Mouse (Mus musculus): ENCODE measurements around the gene Mier2. TPM values are rescaled to one million over a fixed set of nuclear protein-coding genes. Genes with fewer than 3 reads are reported as not detected.

The Mier2 gene
- total RNA-seq, 2 experiments from 2014 or later: 32.5 to 34.2 TPM

DNA sequence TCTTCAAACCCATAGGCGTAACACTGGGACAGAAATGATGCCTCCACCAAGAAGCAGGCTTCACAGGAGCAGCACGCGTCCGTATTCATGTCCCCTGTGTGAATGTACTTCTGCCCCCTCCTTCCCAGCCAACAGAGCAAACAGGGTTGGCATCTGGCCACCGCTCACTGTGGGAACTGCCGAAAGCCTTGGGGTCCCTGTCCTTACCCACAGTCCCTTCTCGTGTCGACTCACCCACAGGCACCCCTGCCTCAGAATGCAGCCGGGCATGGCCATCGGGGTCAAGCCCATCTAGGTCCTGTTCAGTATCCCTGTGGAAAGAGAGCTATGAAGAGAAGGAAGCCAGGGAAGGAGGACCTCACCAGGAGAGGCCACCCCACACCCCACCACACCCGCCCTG lies 12.8 kb downstream of the Mier2 start:
- DNase-seq (ENCODE audit: low spot score in 2 of 2): no peak

DNA sequence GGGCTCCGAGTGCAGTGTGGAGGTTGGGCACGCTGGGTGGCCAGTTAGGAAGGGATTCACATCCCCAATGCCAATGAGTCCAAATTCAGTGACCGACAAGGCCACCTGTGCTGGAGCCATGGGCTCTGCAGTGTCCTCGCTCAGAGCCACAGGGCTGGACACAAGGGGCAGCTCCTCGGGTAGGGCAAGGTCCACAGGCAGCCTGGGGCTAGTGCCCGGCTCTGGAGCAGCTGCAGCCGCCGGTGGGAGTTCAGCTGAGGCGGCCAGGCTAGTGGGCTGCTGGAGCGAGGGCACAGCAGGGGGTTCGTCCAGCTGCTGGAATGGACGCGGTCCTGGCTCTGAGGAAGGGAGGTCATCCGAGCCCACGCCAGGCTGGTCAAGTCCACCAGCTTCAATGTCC lies 13.5 kb downstream of the Mier2 start:
- DNase-seq (ENCODE audit: low spot score in 2 of 2): peak in 1 of 2 experiments; percentile 19

DNA sequence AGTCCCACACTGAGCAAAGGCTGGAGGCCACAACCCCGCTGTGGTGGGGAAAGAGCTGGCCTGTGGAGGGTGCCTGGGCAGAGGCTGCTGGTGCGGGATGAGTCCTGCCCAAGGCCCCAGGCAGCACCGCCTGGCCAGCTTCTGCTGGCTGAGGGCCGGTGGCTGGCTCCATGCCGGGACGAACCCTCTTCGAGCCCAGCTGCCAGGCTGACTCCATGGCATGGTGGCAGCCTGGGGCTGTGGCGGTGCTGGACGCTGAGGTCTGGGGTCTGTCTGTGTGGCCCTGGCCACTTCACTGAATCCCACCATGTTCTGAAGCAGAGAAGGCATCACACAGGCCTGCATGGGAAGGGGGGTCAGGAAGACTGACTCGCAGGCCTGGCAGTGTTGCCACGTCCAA lies 14.3 kb downstream of the Mier2 start:
- no peak for DNase-seq (ENCODE audit: low spot score in 2 of 2)

DNA sequence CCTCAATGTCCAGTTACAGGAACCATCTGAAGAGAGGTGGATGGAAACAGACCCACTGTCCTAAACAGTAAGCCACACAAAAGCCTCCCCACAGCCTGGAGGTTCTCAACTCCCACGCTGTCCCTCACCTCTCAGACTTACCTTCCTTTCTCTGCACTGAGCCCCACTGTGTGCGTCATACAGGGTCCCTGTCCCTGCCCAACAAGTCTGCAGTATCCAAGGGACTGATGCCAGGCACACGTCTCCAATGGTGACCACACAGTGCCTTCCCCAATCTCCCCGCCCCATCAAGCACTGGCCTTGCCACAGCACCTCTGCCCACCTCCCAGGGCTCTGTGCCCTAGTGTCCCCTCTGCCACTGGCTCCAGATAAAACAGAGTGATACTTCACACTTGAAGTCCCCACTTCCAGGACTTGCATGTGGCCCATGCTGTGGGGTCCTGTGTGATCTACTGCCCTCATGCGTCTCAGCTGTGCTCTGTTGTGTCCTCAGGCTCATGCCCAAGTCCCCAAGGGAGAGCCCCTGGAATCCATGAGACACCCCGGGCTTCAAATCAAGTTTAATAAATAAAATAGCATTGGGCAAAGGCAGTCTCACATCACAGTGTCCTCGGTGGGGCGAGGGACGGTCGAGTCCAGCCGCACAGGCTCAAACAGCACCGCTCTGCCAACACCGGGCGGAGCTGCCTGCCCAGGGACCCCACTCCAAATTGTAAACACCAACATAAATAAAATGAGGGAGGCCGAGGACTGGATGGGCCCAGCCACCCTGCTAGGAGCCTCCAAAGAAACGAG lies 15.1 kb downstream of the Mier2 start:
- no peak for DNase-seq (ENCODE audit: low spot score in 2 of 2)

DNA sequence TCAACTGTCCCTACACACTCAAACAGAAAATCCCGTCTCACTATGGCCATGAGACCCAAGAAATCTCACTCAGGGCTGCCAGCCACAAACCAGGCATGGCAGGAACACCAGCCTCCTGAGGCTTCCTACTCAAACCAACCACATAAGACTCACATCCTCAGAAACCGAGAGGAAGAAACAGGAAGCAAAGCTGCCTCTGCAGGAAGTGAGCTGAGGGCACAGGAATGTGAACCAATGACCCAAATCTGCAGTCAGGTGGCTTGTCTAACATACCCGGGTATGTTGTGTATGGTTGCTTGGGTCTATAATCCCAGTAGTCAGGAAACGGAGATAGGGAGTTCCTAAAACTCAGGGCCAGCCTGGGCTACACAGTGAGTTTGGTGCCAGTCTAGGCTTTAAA lies 16.1 kb downstream of the Mier2 start:
- DNase-seq (ENCODE audit: low spot score in 2 of 2): no peak

DNA sequence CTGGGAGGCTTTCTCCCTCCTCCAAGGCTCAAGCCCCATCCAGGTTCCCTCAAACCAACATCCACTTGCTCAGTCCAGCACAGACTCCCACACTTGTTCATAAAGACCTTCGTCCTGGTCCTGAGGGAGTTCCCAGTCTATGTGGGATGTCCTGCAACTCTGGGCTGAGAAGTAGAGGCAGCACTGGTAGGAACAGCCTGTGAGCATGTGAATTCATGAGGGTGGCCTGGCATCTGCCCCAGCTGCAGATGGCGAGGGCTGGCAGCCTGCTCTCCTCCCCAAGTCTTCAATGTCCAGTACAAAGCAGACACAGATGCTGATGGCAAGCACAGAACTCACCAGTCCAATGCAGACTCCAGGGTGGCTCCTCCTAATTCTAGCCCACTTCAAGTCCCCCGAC lies 16.7 kb downstream of the Mier2 start:
- DNase-seq (ENCODE audit: low spot score in 2 of 2): no peak

DNA sequence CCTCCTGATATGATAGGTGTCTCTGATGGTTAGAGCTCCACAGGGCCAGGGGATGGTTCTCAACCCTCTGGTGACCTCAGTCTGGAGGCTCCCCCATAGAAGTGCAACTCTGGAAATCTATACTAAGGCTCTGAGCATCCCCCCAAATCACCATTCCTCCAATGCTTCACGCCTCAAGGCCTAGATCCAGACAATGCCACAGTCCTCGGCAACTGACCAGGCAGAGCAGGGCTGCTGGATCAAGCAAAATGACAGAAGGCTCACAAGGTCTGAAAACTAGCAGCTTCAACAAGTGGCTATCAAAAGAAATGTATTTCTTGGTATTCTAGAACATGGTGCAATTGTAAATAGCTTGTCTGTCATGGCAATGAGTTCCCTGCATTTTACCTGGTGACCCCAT lies 17.2 kb downstream of the Mier2 start:
- no peak for DNase-seq (ENCODE audit: low spot score in 2 of 2)

DNA sequence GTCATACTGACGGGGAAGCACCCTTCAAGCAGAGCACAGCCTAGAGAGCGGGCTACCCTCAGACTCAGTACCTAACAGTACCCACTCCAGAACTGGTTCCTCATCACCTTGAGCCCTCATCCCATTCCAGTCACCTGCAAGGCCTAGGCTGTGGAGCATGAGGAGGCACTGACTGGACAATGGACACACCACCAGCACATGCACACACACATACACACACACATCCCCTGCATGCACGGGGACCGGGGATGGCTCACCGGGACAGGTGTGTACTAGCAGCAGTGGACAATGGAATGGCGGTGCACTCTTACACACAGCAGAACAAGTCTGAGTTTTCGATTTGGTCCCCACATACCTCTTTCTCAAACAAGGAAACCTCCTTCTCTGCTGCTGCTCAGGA lies 17.7 kb downstream of the Mier2 start:
- peak in 1 of 2 experiments; percentile 12 for DNase-seq (ENCODE audit: low spot score in 2 of 2)

DNA sequence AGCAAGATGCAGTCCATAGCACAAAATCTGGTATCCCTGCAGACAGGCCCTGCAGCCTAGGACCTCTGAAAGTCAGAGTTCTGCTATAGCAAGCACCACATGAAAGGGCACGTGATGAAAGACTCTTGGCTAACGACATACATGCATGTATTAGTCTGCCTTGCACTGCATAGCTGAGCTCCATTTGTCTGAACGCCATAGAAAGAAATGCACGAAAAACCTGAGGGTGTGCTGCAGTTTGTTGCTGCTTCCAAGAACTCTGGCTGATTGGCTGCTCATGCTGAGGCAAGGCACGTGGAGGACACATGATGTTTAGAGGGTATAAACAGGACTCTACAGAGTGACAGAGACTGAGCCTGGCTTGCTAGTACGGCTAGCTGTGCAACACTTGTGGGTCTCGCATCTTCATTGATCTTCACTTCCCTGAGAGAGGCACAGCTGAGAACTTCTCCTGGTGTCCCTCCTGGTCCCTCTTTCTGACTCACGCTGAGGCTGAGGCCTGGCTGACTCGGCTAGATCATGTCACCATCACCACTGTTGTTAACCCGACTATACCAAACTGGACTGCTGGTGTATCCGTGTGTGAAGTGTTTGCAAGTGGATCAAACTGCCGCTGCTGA lies 18.4 kb downstream of the Mier2 start:
- DNase-seq (ENCODE audit: low spot score in 2 of 2): peak in 1 of 2 experiments; percentile 12

DNA sequence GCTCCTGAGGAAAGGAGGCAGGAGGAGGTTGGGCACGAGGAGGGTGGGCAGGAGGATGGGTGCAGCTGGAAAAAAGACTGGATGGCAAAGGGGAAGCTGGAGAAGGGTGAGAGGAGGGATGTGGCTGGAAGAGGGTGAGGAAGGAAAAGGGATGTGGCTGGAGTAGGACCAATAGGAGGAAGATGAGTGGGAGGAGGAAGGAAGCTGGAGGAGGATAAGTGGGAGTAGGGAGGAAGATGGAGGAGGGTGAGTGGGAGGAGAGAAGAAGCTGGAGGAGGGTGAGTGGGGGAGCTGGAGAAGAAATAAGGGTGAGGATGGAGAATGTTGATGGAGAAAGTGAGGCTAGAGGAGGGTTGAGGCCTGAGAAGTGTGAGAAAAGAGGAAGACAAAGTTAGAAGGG lies 19.6 kb downstream of the Mier2 start:
- DNase-seq (ENCODE audit: low spot score in 2 of 2): no peak

DNA sequence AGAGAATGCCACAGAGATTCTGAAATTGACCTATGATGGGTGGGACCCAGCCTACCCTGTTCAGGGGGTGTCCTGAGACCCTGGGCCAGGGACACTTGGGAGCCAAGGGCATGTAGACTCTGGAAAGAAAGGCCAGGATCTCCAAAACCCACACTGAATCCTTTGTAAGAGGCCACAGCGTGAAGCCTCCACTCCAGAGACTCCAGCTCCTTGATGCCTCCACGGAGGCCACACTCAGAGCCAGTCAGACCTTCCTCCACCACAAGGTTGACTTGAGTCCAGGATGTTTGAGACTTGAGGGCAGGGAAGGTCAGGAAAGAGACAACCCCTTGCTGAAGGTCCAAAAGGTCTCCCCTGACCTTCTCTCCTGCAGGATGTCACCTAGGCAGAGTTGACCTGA lies 20.6 kb downstream of the Mier2 start:
- DNase-seq (ENCODE audit: low spot score in 2 of 2): no peak

DNA sequence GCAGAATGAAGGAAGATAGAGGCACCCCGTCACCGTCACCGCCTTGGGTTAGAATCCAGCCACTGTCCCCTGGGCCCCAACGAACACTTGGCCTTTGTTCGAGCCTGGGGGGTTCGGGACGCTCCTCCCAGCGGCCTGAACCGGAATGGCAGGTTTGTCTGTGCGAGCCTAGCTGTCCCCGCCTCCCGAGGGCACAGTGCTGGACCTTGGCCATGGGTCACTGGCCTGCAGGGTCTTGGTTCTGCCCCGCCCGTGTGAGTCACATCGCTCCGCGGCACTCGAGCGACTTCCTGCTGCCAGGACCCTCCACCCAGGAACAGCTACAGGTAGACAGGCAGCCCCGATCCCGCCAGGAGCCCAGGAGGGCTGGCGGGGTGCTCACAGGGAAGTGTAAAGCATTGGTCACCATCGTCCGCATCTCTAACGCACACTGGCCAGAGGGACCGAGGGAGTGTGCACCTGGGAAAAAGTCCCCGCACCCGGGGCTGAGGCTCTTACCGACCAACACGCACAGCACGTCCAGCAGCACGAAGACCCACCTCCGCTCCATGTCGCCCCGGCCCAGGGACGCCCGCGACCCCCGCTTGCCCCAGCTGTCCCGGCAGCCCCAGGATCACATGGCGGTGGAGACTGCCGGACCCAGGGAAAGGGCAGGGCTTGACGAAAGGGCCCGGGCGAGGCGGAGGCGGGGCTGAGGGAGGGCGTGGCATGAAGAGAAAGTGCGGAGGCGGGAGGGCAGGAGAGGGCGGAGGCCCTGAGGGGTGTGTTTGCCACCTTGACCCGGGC lies 21.7 kb downstream of the Mier2 start, which contains the start of gene Plpp2:
Gene Plpp2, minus strand, starts transcription at position 671 of the 786 bp plus-strand sequence.
- DNase-seq (ENCODE audit: low spot score in 2 of 2): peak; percentile 79 to 84

DNA sequence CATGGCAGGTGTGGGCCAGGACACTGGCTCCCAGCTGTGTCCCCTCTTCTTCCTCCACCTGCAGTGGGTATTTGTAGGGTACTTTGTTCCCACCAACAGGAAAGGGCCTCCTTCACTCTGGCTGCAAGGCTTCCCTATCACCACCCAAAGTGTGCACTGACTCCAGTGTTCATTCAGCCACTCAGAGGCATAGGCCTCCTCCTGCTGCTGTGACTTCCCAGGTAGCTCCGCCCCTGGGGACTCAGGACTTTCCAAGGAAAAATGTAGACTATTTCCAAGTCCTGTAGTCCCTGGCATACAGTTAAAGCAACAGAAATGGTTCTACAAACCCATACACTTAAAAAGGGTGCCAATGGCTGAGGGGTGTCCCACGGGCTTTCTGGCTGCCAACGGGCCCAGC lies 22.3 kb downstream of the Mier2 start:
- peak in 1 of 2 experiments; percentile 1 for DNase-seq (ENCODE audit: low spot score in 2 of 2)

DNA sequence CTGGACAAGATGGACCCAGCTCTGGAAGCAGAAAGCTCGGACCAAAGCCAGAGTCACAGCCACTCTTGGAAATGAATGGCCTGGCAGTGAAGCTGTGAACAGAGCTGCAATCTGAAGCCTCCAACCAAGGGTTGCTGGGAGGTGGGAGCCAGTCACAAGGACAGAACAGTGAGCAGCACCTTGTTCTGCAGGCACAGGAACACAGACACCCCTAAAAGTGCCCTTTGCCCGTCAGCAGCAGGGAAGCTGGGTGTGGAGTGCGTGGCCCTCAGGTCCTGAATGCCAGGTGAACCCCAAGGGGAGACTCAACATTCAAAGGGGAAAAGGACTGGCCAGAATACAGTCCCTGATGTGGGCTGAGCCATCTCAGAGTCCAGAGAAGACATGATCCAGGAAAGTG lies 23.4 kb downstream of the Mier2 start:
- DNase-seq (ENCODE audit: low spot score in 2 of 2): no peak

DNA sequence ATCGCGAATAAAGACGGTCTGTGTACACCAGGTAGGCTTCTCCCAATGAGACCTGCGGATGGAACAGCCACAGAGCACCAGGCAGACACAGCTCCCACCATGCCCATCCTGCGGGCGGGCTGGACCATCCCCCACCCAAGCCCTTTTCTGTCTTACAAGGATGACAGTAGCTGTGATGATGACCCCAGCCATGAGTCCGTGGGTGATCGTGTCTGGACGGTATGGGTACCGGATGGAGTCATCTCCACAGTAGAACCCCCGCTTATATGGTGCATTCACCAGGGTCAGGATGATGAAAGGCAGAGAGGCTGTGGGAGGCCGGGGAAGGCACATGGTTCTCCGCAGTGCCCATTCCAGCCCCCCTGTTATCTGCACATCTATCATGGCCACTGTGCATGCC lies 24.3 kb downstream of the Mier2 start:
- DNase-seq (ENCODE audit: low spot score in 2 of 2): no peak

DNA sequence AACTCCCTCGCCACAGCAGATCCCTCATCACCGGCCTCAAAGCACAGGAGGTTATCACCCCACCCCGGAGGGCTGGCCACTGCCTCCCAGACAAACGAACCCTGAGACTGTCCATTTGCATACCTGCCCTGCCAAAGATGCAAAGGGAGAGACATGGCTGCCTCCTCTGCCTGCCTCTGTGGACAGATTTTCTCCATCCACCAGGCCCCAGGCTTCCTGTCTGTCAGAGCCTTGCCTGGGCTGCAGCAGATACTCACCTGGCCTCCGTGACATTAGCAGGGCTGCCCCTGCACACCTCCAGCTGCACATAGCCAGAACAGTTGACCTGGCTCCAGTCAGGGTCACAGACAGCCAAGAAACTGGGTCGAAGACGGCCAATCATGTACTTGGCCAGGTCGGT lies 24.8 kb downstream of the Mier2 start:
- DNase-seq (ENCODE audit: low spot score in 2 of 2): no peak

DNA sequence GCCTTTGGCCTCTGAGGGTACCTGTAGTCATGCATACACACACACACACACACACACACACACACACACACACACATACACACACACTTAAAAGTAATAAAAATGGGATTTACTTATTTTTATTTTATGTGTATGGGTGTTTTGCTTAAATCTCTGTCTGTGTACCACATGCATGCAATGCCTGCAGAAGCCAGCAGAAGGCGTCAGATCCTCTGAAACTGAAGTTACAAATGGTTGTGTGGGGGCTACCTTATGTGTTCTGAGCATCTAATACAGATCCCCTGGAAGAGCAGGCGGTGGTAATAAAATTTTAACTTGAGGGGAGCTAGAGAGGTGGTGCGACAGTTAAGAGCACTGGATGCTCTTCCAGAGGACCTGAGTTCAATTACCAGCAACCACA lies 26.9 kb downstream of the Mier2 start:
- no peak for DNase-seq (ENCODE audit: low spot score in 2 of 2)

DNA sequence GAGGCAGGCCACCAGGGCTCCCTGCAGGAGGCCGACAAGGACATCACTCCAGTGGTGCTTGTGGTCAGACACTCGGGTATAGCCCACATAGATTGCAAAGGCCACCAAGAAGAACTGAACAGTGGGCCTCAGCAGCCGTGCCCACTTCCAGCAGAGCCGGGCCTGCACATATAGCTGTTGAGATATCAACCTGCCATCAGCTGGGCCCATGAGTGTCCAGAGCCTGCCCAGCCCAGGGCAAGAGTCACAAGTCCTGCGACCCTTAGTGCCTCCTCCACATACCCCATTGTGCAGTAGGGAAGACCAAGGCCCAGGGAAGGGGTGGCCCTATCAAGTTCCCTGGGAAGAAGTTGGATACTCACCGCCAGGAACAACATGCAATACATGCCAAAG lies 27.6 kb downstream of the Mier2 start:
- no peak for DNase-seq (ENCODE audit: low spot score in 2 of 2)

DNA sequence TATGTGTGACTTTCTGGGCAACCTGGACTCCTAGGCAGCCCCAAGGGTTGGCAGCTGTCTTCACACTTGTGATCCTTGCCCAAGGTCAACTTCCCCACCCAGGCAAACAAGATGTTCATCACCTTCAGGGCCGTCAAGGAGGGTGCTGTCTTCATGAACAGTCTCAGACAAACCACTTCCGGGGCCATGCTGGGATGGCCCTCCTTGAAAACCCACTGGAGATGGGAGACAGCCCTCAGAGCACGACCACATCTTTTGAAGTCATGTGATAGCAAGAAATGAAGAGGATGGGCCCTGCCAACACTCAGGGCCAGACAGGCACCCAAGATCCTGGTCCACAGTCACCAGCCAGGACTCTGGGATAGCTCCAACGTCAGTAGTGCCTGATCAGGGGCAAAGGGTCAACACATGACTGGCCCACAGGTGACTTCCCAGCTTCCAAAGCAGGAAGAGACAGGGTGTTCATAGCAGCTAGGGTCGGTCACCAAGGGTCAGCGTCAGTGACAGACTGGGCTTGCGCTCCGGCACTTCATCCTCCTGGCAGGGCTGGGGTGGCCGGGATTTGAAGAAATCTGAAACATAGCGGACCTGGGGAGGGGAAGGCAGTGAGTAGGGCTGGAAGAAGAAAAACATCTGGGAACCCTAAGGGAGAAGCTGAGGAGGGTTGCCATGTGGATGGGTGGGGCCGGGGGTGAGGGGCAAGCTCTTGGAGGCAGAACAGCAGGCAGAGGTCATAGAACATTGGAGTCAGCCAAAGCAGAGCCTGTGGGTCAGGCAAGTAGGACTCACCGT lies 28.1 kb downstream of the Mier2 start:
- no peak for DNase-seq (ENCODE audit: low spot score in 2 of 2)

DNA sequence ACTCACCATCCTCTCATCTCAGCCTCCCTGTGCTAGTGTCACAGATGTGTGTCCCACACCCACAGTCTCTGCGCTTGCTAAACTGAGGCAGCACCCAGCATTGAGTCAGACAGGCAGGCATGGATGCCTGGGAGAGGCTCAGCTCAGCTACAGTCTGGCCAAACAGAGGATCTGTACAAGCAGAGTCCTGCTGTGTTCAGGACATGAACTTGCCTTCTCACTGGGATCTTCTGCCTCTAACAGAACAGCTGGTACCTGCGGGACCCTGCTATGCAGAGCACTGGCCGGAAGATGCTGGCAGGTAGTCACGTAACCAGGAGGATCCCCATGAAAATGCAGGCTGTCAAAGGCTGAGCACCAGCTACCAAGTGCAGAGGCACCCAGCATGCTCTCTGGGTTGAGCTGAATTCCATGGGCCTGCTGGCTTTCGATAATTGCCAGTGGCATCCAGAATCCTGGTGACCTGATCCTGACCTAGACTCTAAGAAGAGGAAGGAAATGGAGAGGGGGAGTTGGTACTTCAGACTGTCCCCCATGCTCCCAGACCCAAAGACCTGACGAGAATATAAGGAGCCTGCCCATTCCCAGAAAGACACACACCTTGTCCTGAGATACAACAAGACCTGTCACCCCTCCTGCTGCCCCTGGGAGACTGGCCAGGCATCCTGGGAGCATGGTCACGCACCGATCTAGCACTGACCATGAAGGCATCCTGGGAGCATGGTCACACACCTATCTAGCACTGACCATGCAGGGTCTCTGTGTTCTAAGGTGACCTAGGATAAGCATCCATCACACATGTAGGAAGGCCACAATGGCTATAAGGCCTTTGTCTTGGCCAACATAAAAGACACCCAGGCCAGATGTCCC lies 29.3 kb downstream of the Mier2 start:
- no peak for DNase-seq (ENCODE audit: low spot score in 2 of 2)

Measured in adrenal gland, adult 18-20 months (tissue).